In the genomic region with DNA sequence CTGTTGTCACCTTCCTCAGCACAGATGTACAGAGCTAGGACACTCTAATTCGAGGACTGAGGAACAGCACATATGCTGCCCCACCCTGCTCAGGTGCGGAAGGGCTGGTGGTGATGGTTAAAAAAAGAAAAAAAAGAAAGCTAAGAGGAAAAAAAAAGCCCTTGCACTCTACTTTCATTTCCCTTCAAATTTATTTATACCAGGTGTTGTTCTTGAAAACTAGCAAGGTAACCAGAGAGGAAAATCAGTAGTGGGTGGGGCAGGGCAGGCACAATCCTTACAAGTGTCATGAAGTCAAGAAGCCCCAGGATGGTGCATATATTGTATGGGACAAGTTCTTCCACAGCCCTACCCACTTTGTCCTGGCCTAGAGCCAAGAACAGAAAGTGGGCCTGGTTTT, we compare ENCODE assay signal across 16 mouse cellular contexts. TPM values are rescaled to one million over a fixed set of nuclear protein-coding genes. Genes with fewer than 3 reads are reported as not detected.
A peak's percentile ranks its signal among the peaks of the same experiment; 100 is the strongest.
DNase-seq lines count a peak whose midpoint lies in the region; ATAC-seq and TF ChIP-seq lines count a peak whose summit lies in the region.
"Had no signal": no experiment of that assay in that cellular context is flagged by ENCODE, and none has a peak within 500 bp of the region (broad histone marks: within the 10 kb centered on the region; RNA-seq: fewer than 3 reads in every experiment).

No protein-coding gene starts in this region.

- H3K9ac ChIP-seq in lung, postnatal 0 days (replicated peaks; ENCODE audit: low read depth), result no peak overlapping the region
- H3K9ac ChIP-seq: forebrain, embryonic 13.5 days; heart, embryonic 12.5 days; kidney, embryonic 15.5 days; limb, embryonic 12.5 days; liver, embryonic 13.5 days had no signal

- peak; percentile 40 for ATAC-seq in lung, postnatal 0 days

- intact Hi-C loops in gastrocnemius, adult 2 months (cut with DNase I), result loop anchor here (5.0 kb wide), 1 partner anchor 43 kb away; no protein-coding TSS in a partner anchor
- intact Hi-C loops in gastrocnemius, postnatal 36 days (cut with DNase I), result loop anchor here (5.0 kb wide), 1 partner anchor 188 kb away; no protein-coding TSS in a partner anchor

- DNase-seq in gastrocnemius, adult 2 months, result no peak
- DNase-seq in gastrocnemius, postnatal 36 days, result no peak
- DNase-seq in lung, postnatal 0 days (ENCODE audit: low spot score), result no peak
- DNase-seq in lung, postnatal 14 days, result no peak
- DNase-seq in B cell, adult 2 months, result peak; percentile 59 to 64
- no peak for DNase-seq in urinary bladder, postnatal 25 days (ENCODE audit: low spot score)
- no peak for DNase-seq in kidney, adult 11 months
- DNase-seq: liver, embryonic 13.5 days had no signal

- peaks cover 26% of the 10 kb centered on the region for H3K36me3 ChIP-seq in lung, postnatal 0 days (ENCODE audit: insufficient read depth, low read length)

- TF ChIP-seq POLR2A in bone marrow, adult 2 months (IDR thresholded peaks at IDR 0.05; ENCODE audit: borderline replicate concordance, control insufficient read depth, low read depth, low read length), result no peak

- no peaks in the 10 kb centered on the region for H3K27me3 ChIP-seq in lung, postnatal 0 days (replicated peaks; ENCODE audit: insufficient read depth, low read length)
- H3K27me3 ChIP-seq: forebrain, embryonic 13.5 days; heart, embryonic 12.5 days; kidney, embryonic 15.5 days; limb, embryonic 12.5 days; liver, embryonic 13.5 days had no signal

- WGBS in lung, postnatal 0 days, result 73% methylated on average over 2 of the region's 2 CpGs
- 89% methylated on average over 2 of the region's 2 CpGs for WGBS in bone marrow, adult 2 months

- TF ChIP-seq EP300 in lung, postnatal 0 days (IDR thresholded peaks at IDR 0.05), result no peak

- no peak overlapping the region for H3K4me2 ChIP-seq in lung, postnatal 0 days (replicated peaks; ENCODE audit: low read depth, low read length)
- H3K4me2 ChIP-seq: forebrain, embryonic 13.5 days; heart, embryonic 12.5 days; kidney, embryonic 15.5 days; limb, embryonic 12.5 days; liver, embryonic 13.5 days had no signal

- no peaks in the 10 kb centered on the region for H3K9me3 ChIP-seq in lung, postnatal 0 days (ENCODE audit: low read length)
- H3K9me3 ChIP-seq: forebrain, embryonic 13.5 days; G1E; heart, embryonic 12.5 days; kidney, embryonic 15.5 days; limb, embryonic 12.5 days; liver, embryonic 13.5 days; midbrain, embryonic 10.5 days had no signal

- no peaks in the 10 kb centered on the region for H3K4me1 ChIP-seq in lung, postnatal 0 days (ENCODE audit: insufficient read depth, low read depth, low read length)
- peaks cover 7% of the 10 kb centered on the region; the same call in 1 of the 2 replicates for H3K4me1 ChIP-seq in bone marrow, adult 2 months (ENCODE audit: control insufficient read depth, insufficient read depth, low read length)
- H3K4me1 ChIP-seq: forebrain, embryonic 13.5 days; kidney, embryonic 15.5 days; limb, embryonic 12.5 days; liver, embryonic 13.5 days; midbrain, embryonic 10.5 days had no signal

- no peak for TF ChIP-seq CTCF in gastrocnemius, adult 2 months (IDR thresholded peaks at IDR 0.05)
- TF ChIP-seq CTCF in lung, postnatal 0 days (IDR thresholded peaks at IDR 0.05), result no peak
- no peak for TF ChIP-seq CTCF in bone marrow, adult 2 months (IDR thresholded peaks at IDR 0.05; ENCODE audit: control insufficient read depth, insufficient read depth, low read length)

- peak overlapping the region; percentile 51 for H3K27ac ChIP-seq in gastrocnemius, adult 2 months
- H3K27ac ChIP-seq in lung, postnatal 0 days (ENCODE audit: low read length), result no peak overlapping the region
- peak overlapping the region; percentile 71; the same call in 1 of the 2 replicates for H3K27ac ChIP-seq in bone marrow, adult 2 months (ENCODE audit: control insufficient read depth, insufficient read depth, low read depth, low read length, poor library complexity)
- H3K27ac ChIP-seq: forebrain, embryonic 13.5 days; kidney, embryonic 15.5 days; limb, embryonic 12.5 days; liver, embryonic 13.5 days; midbrain, embryonic 10.5 days; stomach, postnatal 0 days had no signal

- no peak overlapping the region for H3K4me3 ChIP-seq in gastrocnemius, adult 2 months
- H3K4me3 ChIP-seq in lung, postnatal 0 days (ENCODE audit: low read depth, low read length), result no peak overlapping the region
- H3K4me3 ChIP-seq in bone marrow, adult 2 months (replicated peaks; ENCODE audit: control insufficient read depth, low read depth, low read length), result no peak overlapping the region
- H3K4me3 ChIP-seq: forebrain, embryonic 13.5 days; heart, embryonic 12.5 days; kidney, embryonic 15.5 days; limb, embryonic 12.5 days; liver, embryonic 13.5 days; midbrain, embryonic 10.5 days had no signal

RNA-seq across cellular contexts. Expression of a gene that starts 46.2 kb away (rescaled TPM):
- total RNA-seq in gastrocnemius, adult 2 months (2021), result 10 to 100 TPM in 1 of 2 experiments, 1 to 10 TPM in 1; 9.1 to 38.9 TPM
- 10 to 100 TPM in 1 of 2 experiments, 1 to 10 TPM in 1; 9.3 to 26.4 TPM for total RNA-seq in gastrocnemius, postnatal 36 days (2021)
- 65.3 and 74.1 TPM in 2 replicates for polyA plus RNA-seq in lung, postnatal 0 days (2015; fragmentation: Nextera tagmentation; extraction: Ambion mirVana)
- polyA plus RNA-seq in bone marrow, adult 2 months (2011; ENCODE audit: insufficient read depth, insufficient read length, low replicate concordance, missing spikeins), result 123 and 179 TPM in 2 replicates

RNA-seq across cellular contexts. Expression of a gene that starts 56.2 kb away (rescaled TPM):
- 10 to 100 TPM; 25.5 to 27.5 TPM for total RNA-seq in gastrocnemius, adult 2 months (2021)
- 10 to 100 TPM; 23.2 to 24.6 TPM for total RNA-seq in gastrocnemius, postnatal 36 days (2021)
- 25.6 and 25.9 TPM in 2 replicates for polyA plus RNA-seq in lung, postnatal 0 days (2015; fragmentation: Nextera tagmentation; extraction: Ambion mirVana)
- polyA plus RNA-seq in bone marrow, adult 2 months (2011; ENCODE audit: insufficient read depth, insufficient read length, low replicate concordance, missing spikeins), result 29.1 and 46.4 TPM in 2 replicates

RNA-seq across cellular contexts. Expression of a gene that starts 60.0 kb away (rescaled TPM):
- 1 to 10 TPM; 2.8 to 4.8 TPM for total RNA-seq in gastrocnemius, adult 2 months (2021)
- 1 to 10 TPM; 2.0 to 3.0 TPM for total RNA-seq in gastrocnemius, postnatal 36 days (2021)
- 5.7 and 6.1 TPM in 2 replicates for polyA plus RNA-seq in lung, postnatal 0 days (2015; fragmentation: Nextera tagmentation; extraction: Ambion mirVana)
- 514 and 1,002 TPM in 2 replicates for polyA plus RNA-seq in bone marrow, adult 2 months (2011; ENCODE audit: insufficient read depth, insufficient read length, low replicate concordance, missing spikeins)

Comparison
In these comparisons a context has a peak if more than half of its experiments do, and no peak if none do; other contexts are left out.
1. DNase-seq: peak in B cell, adult 2 months (2 of 2); none in gastrocnemius, adult 2 months (single experiment), gastrocnemius, postnatal 36 days (0 of 2), lung, postnatal 0 days (single experiment), lung, postnatal 14 days (single experiment), urinary bladder, postnatal 25 days (single experiment) and kidney, adult 11 months (single experiment).